Mouse (Mus musculus): ENCODE data around the gene Jmjd1c.

The Jmjd1c gene

GRCm38 (mm10) chr10:67131709-67132108 lies 35.8 kb downstream of the Jmjd1c start:
- DNase-seq (ENCODE audit: low spot score), result no peak

GRCm38 (mm10) chr10:67134322-67134721 lies 38.4 kb downstream of the Jmjd1c start:
- DNase-seq (ENCODE audit: low spot score), result no peak

GRCm38 (mm10) chr10:67137437-67137836 lies 41.5 kb downstream of the Jmjd1c start:
- no peak for DNase-seq (ENCODE audit: low spot score)

- no peak for DNase-seq (ENCODE audit: low spot score)
These were observed 47.7 kb downstream of the Jmjd1c start for GRCm38 (mm10) chr10:67143661-67144060.

- no peak for DNase-seq (ENCODE audit: low spot score)
These were observed 48.3 kb downstream of the Jmjd1c start for GRCm38 (mm10) chr10:67144269-67144668.

GRCm38 (mm10) chr10:67145623-67146022 lies 49.7 kb downstream of the Jmjd1c start:
- no peak for DNase-seq (ENCODE audit: low spot score)

GRCm38 (mm10) chr10:67151766-67152165 lies 55.8 kb downstream of the Jmjd1c start:
- no peak for DNase-seq (ENCODE audit: low spot score)

- no peak for DNase-seq (ENCODE audit: low spot score)
These were observed 58.7 kb downstream of the Jmjd1c start for GRCm38 (mm10) chr10:67154647-67155046.

- no peak for DNase-seq (ENCODE audit: low spot score)
These were observed 78.1 kb downstream of the Jmjd1c start for GRCm38 (mm10) chr10:67174049-67174448.

- DNase-seq (ENCODE audit: low spot score), result no peak
These were observed 80.1 kb downstream of the Jmjd1c start for GRCm38 (mm10) chr10:67176031-67176430.

- DNase-seq (ENCODE audit: low spot score), result no peak
These were observed 81.0 kb downstream of the Jmjd1c start for GRCm38 (mm10) chr10:67176932-67177331.

GRCm38 (mm10) chr10:67177410-67177809 lies 81.5 kb downstream of the Jmjd1c start:
- DNase-seq (ENCODE audit: low spot score), result no peak

GRCm38 (mm10) chr10:67180021-67180420 lies 84.1 kb downstream of the Jmjd1c start:
- DNase-seq (ENCODE audit: low spot score), result no peak

- no peak for DNase-seq (ENCODE audit: low spot score)
These were observed 84.9 kb downstream of the Jmjd1c start for GRCm38 (mm10) chr10:67180799-67181198.

- no peak for DNase-seq (ENCODE audit: low spot score)
These were observed 86.7 kb downstream of the Jmjd1c start for GRCm38 (mm10) chr10:67182651-67183050.

- DNase-seq (ENCODE audit: low spot score), result no peak
These were observed 87.2 kb downstream of the Jmjd1c start for GRCm38 (mm10) chr10:67183086-67183485.

- DNase-seq (ENCODE audit: low spot score), result no peak
These were observed 88.6 kb downstream of the Jmjd1c start for GRCm38 (mm10) chr10:67184441-67185070.

GRCm38 (mm10) chr10:67185491-67186081 lies 89.7 kb downstream of the Jmjd1c start:
- DNase-seq (ENCODE audit: low spot score), result no peak

- no peak for DNase-seq (ENCODE audit: low spot score)
These were observed 90.6 kb downstream of the Jmjd1c start for GRCm38 (mm10) chr10:67186489-67186888.

- no peak for DNase-seq (ENCODE audit: low spot score)
These were observed 91.1 kb downstream of the Jmjd1c start for GRCm38 (mm10) chr10:67187001-67187453.

GRCm38 (mm10) chr10:67187952-67188351 lies 92.0 kb downstream of the Jmjd1c start:
- no peak for DNase-seq (ENCODE audit: low spot score)

GRCm38 (mm10) chr10:67189057-67189456 lies 93.1 kb downstream of the Jmjd1c start:
- DNase-seq (ENCODE audit: low spot score), result no peak

GRCm38 (mm10) chr10:67190261-67190660 lies 94.3 kb downstream of the Jmjd1c start:
- DNase-seq (ENCODE audit: low spot score), result no peak

GRCm38 (mm10) chr10:67192366-67192765 lies 96.4 kb downstream of the Jmjd1c start:
- DNase-seq (ENCODE audit: low spot score), result no peak
